Mouse (Mus musculus): ENCODE measurements around the gene Lin37.

The Lin37 gene

DNA sequence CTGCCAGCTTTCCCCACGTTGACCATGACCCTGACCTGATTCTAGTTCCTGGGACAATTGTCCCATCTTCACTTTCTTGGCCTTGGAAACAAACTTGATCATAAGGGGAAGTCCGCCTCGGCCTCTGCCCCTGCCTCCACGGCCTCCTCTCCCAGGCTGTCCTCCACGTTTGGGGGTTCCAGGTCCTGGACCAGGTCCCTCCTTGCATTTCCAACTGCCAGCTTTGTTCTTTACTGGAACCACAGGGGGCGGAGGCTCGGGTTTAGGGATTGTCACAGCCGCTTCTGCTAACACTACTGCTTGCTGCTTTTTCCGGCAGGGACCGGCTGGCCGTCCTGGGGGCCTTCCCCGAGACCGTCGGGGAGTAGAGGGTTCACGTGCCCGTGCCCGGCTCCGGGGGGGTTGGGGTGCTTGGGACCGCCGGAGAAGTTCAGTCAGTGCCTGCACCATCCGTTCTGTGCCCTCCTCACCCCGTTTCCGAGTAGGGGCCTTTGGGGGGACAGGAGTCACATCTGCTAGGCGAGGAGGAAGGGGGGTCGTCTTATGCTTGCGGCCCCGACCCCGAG lies 26.9 kb upstream of the Lin37 start:
- DNase-seq (ENCODE audit: low spot score): no peak

DNA sequence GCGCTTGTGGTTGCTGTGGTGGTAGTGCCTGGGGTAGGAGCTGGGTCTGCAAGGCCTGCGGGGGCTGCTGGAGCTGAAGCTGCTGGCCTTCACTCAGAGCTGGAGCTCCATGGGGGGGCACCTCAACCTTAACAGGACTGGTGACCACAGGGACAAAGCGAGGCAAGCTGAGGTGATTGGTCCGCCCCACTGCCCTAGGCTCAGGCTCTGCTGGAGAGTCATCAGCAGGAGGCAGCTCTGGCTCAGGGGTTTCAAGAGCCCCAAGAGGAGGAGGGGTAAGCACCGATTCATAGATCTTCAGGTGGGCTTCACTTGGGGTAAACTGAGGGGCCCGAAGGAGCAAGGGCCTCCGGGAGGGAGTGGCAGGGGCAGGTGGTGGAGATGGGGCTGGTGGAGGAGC lies 25.5 kb upstream of the Lin37 start:
- no peak for DNase-seq (ENCODE audit: low spot score)

DNA sequence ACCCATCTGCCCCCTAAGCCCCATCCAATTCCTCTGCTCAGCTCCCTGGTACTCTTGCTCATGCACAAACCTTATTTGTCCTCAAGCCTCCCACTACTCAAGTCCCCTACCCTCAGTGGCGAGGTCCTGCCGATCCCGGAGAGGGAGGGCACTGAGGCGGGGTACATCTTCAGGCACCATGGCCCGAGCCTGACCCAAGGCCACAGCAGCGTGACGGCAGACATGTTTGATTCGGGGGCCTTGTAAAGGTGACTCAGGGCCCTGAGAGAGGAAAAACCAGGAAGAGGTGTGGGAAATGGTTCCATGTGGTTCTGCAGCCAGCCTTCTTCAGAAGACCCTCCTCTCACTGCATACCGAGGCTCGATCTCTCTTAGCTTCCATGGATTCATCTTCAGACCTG lies 24.7 kb upstream of the Lin37 start:
- DNase-seq (ENCODE audit: low spot score): no peak

- no peak for DNase-seq (ENCODE audit: low spot score)
Measured at GRCm38 (mm10) chr7:30581547-30581946, 21.9 kb upstream of the Lin37 start.

- no peak for DNase-seq (ENCODE audit: low spot score)
Measured at GRCm38 (mm10) chr7:30579950-30580349, 20.3 kb upstream of the Lin37 start.

- DNase-seq (ENCODE audit: low spot score): peak; percentile 58
Measured at GRCm38 (mm10) chr7:30572969-30573368, 13.3 kb upstream of the Lin37 start.

GRCm38 (mm10) chr7:30572389-30572788 lies 12.8 kb upstream of the Lin37 start:
- DNase-seq (ENCODE audit: low spot score): no peak

DNA sequence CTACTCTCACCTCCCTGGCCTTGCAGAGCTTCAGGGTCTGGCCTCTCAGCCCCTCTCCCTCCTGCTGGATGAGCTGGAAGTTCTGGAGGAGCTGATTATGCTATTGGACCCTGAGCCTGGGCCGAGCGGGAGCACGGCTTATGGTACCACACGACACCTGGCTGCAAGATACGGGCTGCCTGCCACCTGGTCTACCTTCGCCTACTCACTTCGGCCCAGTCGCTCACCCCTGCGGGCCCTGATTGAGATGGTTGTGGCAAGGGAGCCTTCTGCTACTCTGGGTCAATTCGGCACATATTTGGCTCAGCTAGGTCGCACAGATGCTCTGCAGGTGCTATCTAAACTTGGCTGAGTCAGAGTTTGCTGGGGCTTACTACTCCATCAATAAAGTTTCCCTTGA lies 7.9 kb upstream of the Lin37 start:
- no peak for DNase-seq (ENCODE audit: low spot score)

GRCm38 (mm10) chr7:30566033-30566432 lies 6.4 kb upstream of the Lin37 start:
- DNase-seq (ENCODE audit: low spot score): no peak

- DNase-seq (ENCODE audit: low spot score): no peak
Measured at GRCm38 (mm10) chr7:30564970-30565571, 5.4 kb upstream of the Lin37 start, which contains the start of gene Igflr1. Gene Igflr1, plus strand, starts transcription at chr7:30565427.

DNA sequence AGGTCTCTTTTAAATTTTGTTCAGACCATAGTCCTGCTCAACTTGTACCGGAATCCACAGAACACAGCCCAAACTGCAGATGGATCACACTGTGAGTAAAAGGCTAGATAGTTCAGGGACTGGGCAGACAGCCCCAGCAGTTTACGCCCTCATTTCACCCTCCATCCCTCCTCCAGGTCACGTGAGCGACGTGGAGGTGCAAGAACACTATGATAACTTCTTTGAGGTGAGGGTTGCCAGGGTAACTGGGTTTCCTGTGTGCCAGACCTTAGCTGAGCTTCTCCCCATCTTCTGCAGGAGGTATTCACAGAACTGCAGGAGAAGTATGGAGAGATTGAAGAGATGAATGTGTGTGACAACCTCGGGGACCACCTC lies 4.3 kb upstream of the Lin37 start:
- DNase-seq (ENCODE audit: low spot score): no peak

- peak; percentile 97 for DNase-seq (ENCODE audit: low spot score)
Measured at GRCm38 (mm10) chr7:30563117-30563905, 3.7 kb upstream of the Lin37 start, which contains the start of the genes U2af1l4, Gm49396 and Psenen. Gene U2af1l4, plus strand, starts transcription at chr7:30563301. Gene Gm49396, plus strand, starts transcription at chr7:30563344. Gene Psenen, minus strand, starts transcription at chr7:30563627.

- no peak for DNase-seq (ENCODE audit: low spot score)
Measured at GRCm38 (mm10) chr7:30562526-30563116, 3.0 kb upstream of the Lin37 start.

- DNase-seq (ENCODE audit: low spot score): no peak
Measured at GRCm38 (mm10) chr7:30560296-30560695, 658 bp upstream of the Lin37 start.

- DNase-seq (ENCODE audit: low spot score): no peak
Measured at GRCm38 (mm10) chr7:30558656-30559442, 789 bp downstream of the Lin37 start.

DNA sequence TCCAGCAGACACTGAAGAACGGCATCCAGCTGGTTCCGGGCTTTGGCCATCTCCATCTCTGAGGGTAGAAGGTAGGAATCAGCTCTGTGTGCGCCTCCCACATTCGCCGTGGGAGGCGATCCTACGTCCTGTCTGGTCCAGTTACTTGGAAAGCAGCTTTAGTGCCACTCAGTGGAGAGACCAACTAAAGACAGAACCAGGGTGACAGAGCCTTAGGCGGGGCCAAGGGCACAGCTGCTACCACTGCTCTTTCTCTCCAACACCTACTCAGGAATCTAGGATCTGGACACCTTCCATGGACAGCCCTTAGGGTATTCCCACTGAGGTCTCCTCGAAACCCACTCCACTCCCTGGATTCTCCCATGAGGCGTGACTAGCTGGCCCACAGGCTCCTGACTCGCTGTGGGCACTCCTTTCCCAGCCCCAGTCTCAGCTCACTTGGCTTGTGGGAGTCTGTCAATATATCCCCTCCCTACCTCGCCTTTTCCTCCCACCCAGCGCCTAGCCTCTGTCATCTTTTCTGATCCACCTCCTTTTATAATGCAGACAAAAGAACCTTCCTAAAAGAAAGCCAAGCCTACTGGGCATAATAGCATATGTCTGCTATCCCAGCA lies 1.6 kb downstream of the Lin37 start:
- no peak for DNase-seq (ENCODE audit: low spot score)

GRCm38 (mm10) chr7:30556894-30557536 lies 2.6 kb downstream of the Lin37 start:
- no peak for DNase-seq (ENCODE audit: low spot score)

GRCm38 (mm10) chr7:30553810-30554584 lies 5.6 kb downstream of the Lin37 start:
- DNase-seq (ENCODE audit: low spot score): no peak

GRCm38 (mm10) chr7:30553021-30553589 lies 6.5 kb downstream of the Lin37 start:
- DNase-seq (ENCODE audit: low spot score): peak; percentile 46

Measured in urinary bladder, postnatal 14 days (tissue).